Mouse (Mus musculus): ENCODE results near the gene Mybpc2. TPM values are rescaled to one million over a fixed set of nuclear protein-coding genes. Genes with fewer than 3 reads are reported as not detected.

The Mybpc2 gene
- polyA plus RNA-seq, 1 experiment from 2014 or later = 0.04 TPM

DNA sequence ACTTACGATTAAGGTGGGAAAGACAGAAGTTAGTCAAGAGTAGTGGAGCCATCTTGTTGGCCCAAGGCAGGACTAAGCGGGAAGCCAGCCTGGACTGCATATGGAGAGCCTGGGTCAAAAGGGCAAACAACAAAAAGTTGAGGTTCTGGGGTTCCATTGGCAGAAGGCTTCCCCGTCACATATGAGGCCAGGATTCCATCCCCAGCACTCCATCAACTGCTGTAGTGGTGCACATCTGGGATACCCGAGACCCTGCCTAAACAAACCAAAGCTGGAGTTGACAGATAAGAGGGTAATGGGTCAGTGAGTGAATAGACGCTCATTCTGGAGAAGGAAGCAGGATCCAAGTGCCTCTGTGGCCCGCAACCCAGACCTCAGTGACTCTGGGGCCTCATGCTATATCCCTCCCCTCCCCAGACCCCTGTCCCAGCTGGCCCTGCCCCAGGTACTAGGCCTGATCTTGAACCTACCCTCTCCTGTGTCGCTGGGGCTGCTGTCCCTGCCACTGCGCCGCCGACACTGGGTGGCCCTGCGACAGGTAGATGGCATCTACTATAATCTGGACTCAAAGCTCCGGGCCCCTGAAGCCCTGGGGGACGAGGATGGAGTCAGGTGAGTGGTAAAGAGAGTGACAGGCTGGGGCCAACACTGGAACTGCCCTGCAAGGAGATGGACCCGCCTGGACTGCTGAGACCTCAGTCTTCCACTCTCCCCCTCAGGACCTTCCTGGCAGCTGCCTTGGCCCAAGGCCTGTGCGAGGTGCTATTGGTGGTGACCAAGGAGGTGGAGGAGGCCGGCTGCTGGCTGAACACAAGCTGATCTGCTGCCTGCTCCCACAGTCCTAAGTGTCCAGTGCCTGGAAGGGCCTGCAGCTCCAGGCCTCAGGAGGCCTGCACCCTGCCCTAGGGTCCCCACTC is 53.5 kb downstream of the Mybpc2 start:
- H3K4me1 ChIP-seq = peaks cover 76% of the 10 kb centered on the region
- H3K36me3 ChIP-seq (replicated peaks) = peaks cover 3% of the 10 kb centered on the region; the same call in 1 of the 2 replicates
- H3K27ac ChIP-seq (replicated peaks) = peak overlapping the region; percentile 15; the same call in 1 of the 2 replicates
- H3K9me3 ChIP-seq = no peaks in the 10 kb centered on the region
- WGBS = 85% methylated on average over 16 of the region's 16 CpGs
- DNase-seq (ENCODE audit: low spot score) = no peak
- peaks cover 32% of the 10 kb centered on the region for H3K27me3 ChIP-seq (replicated peaks; ENCODE audit: low read depth, poor library complexity, severe bottlenecking)
- no peak overlapping the region for H3K4me3 ChIP-seq

DNA sequence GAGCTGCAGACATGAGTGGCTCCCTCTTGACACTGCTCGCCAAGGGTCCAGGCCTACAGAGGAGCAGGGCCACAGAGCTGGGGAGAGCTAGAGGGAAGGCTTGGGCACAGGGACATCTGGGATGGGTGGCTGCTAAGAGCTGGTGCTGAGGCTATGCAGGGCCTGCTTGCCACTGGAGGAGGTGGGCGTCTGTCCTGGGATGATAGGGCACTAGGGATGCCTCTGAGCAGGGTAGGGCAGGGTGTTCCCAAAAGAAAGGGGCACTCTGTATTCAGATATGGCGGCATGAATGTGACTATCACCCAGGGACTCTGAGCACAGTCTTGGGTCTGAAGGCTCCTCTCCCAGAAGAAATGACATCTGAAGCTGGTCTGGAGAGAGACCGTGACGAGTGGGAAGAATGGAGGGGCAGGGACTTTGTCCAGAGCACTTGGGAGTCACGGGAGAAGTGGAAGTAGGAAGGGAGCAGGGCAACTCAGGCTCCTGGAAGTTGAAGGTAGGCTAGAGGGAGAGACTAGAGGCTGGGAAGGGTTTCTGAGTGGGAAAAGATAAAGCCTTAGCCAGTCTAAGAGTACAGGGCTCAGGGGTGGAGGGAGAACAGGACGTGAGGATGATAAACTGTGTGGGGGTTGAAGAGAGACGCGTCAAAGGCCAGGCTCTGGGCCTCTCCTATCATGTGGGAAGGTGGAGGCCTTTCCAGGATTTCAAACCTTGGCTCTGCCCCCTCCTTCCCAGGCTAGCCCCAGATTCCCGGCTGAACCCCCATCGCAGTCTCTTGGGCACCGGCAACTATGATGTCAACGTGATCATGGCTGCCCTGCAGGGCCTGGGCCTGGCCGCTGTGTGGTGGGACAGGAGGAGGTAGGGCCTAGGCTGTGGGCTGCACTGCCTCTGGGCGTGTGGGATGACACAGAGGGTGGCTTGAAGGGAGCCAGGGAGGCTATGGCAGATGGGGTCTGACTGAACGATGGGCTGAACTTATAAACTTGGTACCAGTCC is 54.5 kb downstream of the Mybpc2 start:
- peak overlapping the region; percentile 80; the same call in 1 of the 2 replicates for H3K4me3 ChIP-seq
- H3K27me3 ChIP-seq (replicated peaks; ENCODE audit: low read depth, poor library complexity, severe bottlenecking) = peaks cover 32% of the 10 kb centered on the region
- H3K4me1 ChIP-seq = peaks cover 77% of the 10 kb centered on the region
- DNase-seq (ENCODE audit: low spot score) = no peak
- WGBS = 93% methylated on average over 16 of the region's 16 CpGs
- H3K36me3 ChIP-seq (replicated peaks) = peaks cover 3% of the 10 kb centered on the region; the same call in 1 of the 2 replicates
- H3K27ac ChIP-seq (replicated peaks) = peak overlapping the region; percentile 90
- no peaks in the 10 kb centered on the region for H3K9me3 ChIP-seq

- DNase-seq (ENCODE audit: low spot score) = no peak
- Histone ChIP-seq H3K4me1 (peaks cover 77% of the 10 kb centered on the region), H3K9me3 (no peaks in the 10 kb centered on the region), H3K27ac (replicated peaks) (peak overlapping the region; percentile 90), H3K27me3 (replicated peaks; ENCODE audit: low read depth, poor library complexity, severe bottlenecking) (peaks cover 32% of the 10 kb centered on the region), H3K36me3 (replicated peaks) (peaks cover 8% of the 10 kb centered on the region; the same call in 1 of the 2 replicates), H3K4me3 (peak overlapping the region; percentile 80)
- WGBS = 67% methylated on average over 15 of the region's 15 CpGs
Measured at GRCm38 (mm10) chr7:44468644-44469285, 55.7 kb downstream of the Mybpc2 start.

DNA sequence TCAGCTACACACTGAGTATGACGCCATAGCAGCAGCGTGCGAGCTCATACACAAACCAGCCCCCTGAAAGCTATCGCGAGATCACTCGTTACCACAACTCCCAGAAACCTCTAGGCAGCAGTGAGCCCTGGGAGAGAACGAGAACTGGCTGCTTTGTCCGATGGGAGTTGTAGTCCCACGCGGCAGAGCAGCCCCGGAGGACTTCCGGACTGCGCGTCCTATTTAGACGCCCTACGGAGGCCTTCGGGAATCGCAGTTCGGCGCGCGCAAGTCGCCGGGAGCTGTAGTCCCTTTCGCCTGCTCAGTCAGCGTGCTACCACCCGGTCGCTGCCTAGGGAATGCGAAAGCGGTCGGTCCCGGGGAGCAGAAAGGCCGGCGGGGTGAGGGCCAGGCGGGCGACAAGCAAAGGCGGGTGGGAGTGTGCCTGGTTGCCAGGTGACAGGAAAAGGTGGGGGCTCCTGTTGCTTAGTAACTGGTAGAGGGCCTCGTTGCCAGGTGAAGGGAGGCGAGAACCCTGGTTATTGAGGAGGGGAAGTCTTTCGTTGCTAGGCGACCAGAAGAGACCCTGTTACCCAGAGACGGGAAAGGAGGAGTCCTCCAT is 56.5 kb downstream of the Mybpc2 start, which contains the start of gene Josd2:
Gene Josd2, plus strand, starts transcription at position 170 of the 601 bp plus-strand sequence.
- peaks cover 69% of the 10 kb centered on the region for H3K4me1 ChIP-seq
- peak; percentile 95 for DNase-seq (ENCODE audit: low spot score)
- WGBS = under 1% methylated on average over 42 of the region's 42 CpGs
- H3K27me3 ChIP-seq (replicated peaks; ENCODE audit: low read depth, poor library complexity, severe bottlenecking) = peaks cover 33% of the 10 kb centered on the region
- H3K36me3 ChIP-seq (replicated peaks) = peaks cover 11% of the 10 kb centered on the region; the same call in 1 of the 2 replicates
- no peaks in the 10 kb centered on the region for H3K9me3 ChIP-seq
- H3K4me3 ChIP-seq = peak within 1 kb of the TSS; percentile 80
- H3K27ac ChIP-seq (replicated peaks) = peak within 1 kb of the TSS; percentile 90

GRCm38 (mm10) chr7:44466888-44467311 is 57.6 kb downstream of the Mybpc2 start:
- Histone ChIP-seq H3K9me3 (no peaks in the 10 kb centered on the region), H3K27ac (replicated peaks) (peak overlapping the region; percentile 90; the same call in 1 of the 2 replicates), H3K4me3 (peak overlapping the region; percentile 80), H3K27me3 (replicated peaks; ENCODE audit: low read depth, poor library complexity, severe bottlenecking) (peaks cover 43% of the 10 kb centered on the region), H3K36me3 (replicated peaks) (peaks cover 18% of the 10 kb centered on the region), H3K4me1 (peaks cover 68% of the 10 kb centered on the region)
- no peak for DNase-seq (ENCODE audit: low spot score)
- WGBS = 85% methylated on average over 16 of the region's 16 CpGs

DNA sequence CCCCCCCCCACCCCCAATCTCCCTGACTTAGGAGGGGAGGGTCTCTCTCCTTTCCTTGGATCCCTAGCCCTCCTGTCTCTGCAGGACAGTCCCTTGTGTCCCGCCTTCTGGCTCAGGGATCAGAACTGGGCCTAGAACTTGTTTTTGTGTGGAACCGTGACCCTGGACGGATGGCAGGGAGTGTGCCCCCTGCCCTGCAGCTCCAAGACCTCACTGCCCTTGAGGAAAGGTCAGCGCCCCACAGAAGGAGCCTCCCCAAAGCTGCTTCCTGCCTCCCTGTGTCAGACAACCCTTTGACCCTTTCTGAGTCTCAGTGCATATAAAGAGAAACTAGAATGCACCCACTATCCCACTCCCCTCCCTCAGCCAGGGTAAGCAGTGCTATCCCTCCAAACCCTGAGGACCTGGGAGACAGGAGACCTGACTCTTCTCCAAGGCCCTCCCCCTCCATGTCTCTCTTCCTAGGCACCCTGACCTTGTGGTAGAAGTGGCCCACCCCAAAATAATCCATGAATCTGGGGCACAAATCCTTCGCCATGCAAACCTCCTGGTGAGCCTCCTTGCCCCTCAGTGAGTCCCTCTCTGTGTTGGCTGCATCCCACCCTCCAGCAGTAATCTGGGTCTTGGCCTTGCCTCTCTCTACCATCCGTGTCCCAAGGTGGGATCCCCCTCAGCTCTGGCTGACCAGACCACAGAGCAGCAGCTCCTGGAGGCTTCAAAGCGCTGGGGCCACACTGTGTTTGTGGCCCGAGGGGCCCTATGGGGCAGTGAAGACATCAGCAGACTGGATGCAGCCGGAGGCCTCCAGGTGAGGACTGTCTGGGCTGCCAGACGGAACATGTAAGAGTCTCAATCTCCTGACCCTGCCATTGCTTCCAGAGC is 58.2 kb downstream of the Mybpc2 start:
- H3K36me3 ChIP-seq (replicated peaks) = peaks cover 25% of the 10 kb centered on the region
- H3K27me3 ChIP-seq (replicated peaks; ENCODE audit: low read depth, poor library complexity, severe bottlenecking) = peaks cover 49% of the 10 kb centered on the region
- peaks cover 69% of the 10 kb centered on the region for H3K4me1 ChIP-seq
- peak overlapping the region; percentile 80; the same call in 1 of the 2 replicates for H3K4me3 ChIP-seq
- H3K9me3 ChIP-seq = no peaks in the 10 kb centered on the region
- DNase-seq (ENCODE audit: low spot score) = no peak
- WGBS = 79% methylated on average over 10 of the region's 10 CpGs
- 0 out of 2 replicates have a peak overlapping the region, but pooled peaks have one; percentile 90 for H3K27ac ChIP-seq (replicated peaks)

GRCm38 (mm10) chr7:44465111-44465510 is 59.3 kb downstream of the Mybpc2 start, which contains the start of gene Aspdh:
Gene Aspdh (plus strand): TSS chr7:44465391.
- Histone ChIP-seq H3K4me1 (peaks cover 59% of the 10 kb centered on the region), H3K27ac (replicated peaks) (no peak within 1 kb of the TSS)
- WGBS = 58% methylated on average over 2 of the region's 2 CpGs

GRCm38 (mm10) chr7:44464511-44464910 is 59.9 kb downstream of the Mybpc2 start:
- peaks cover 66% of the 10 kb centered on the region for H3K27me3 ChIP-seq (replicated peaks; ENCODE audit: low read depth, poor library complexity, severe bottlenecking)
- no peak overlapping the region for H3K27ac ChIP-seq (replicated peaks)
- H3K4me1 ChIP-seq = peaks cover 58% of the 10 kb centered on the region
- H3K36me3 ChIP-seq (replicated peaks) = peaks cover 24% of the 10 kb centered on the region
- WGBS = 31% methylated on average over 4 of the region's 4 CpGs
- DNase-seq (ENCODE audit: low spot score) = no peak
- no peaks in the 10 kb centered on the region for H3K9me3 ChIP-seq
- H3K4me3 ChIP-seq = no peak overlapping the region

More at GRCm38 (mm10) chr7:44465111-44465510, 59.3 kb downstream of the Mybpc2 start, which contains the start of gene Aspdh:
- no peaks in the 10 kb centered on the region for H3K9me3 ChIP-seq
- H3K27me3 ChIP-seq (replicated peaks; ENCODE audit: low read depth, poor library complexity, severe bottlenecking) = peaks cover 60% of the 10 kb centered on the region
- H3K4me3 ChIP-seq = no peak within 1 kb of the TSS
- DNase-seq (ENCODE audit: low spot score) = no peak
- H3K36me3 ChIP-seq (replicated peaks) = peaks cover 24% of the 10 kb centered on the region

DNA sequence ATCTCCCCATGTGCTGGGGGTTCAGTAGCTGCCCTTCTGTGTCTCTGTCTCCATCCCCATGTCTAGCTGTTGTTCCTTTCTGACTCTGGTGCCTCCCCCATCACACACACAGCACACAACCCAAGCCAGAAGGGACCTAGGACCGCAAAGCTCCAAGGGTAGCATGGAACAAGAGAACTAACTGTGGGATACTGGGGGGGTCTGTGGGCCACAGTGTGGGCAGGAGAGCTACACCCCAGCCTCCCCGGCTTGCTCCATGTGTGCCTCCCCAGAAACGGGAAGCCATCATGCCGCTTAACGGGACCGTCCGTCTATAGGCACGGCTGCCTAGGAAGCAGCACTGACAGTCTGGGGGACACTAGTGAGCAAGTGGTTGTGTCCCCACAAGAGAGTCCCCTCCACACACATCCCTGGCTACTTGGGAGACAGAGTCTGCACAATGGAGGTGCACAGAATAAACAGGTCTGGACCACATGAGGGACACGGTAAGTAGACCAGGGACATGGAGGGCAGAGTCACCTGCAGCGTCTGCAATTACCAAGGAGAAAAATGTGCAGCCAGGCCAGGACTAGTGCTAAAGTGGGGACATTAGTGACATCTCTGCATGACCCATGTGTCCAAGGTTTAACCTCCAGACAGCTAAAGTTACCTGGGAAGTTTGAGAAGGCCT is 60.8 kb downstream of the Mybpc2 start:
- Histone ChIP-seq H3K9me3 (no peaks in the 10 kb centered on the region), H3K4me3 (no peak overlapping the region), H3K27me3 (replicated peaks; ENCODE audit: low read depth, poor library complexity, severe bottlenecking) (peaks cover 75% of the 10 kb centered on the region), H3K4me1 (peaks cover 50% of the 10 kb centered on the region), H3K36me3 (replicated peaks) (peaks cover 24% of the 10 kb centered on the region), H3K27ac (replicated peaks) (no peak overlapping the region)
- peak; percentile 7 for DNase-seq (ENCODE audit: low spot score)
- WGBS = 90% methylated on average over 10 of the region's 10 CpGs

- Histone ChIP-seq H3K27ac (replicated peaks) (no peak overlapping the region), H3K27me3 (replicated peaks; ENCODE audit: low read depth, poor library complexity, severe bottlenecking) (peaks cover 76% of the 10 kb centered on the region), H3K9me3 (no peaks in the 10 kb centered on the region), H3K4me3 (peak overlapping the region; percentile 54; the same call in 1 of the 2 replicates), H3K36me3 (replicated peaks) (peaks cover 31% of the 10 kb centered on the region), H3K4me1 (peaks cover 43% of the 10 kb centered on the region)
- 35% methylated on average over 8 of the region's 8 CpGs for WGBS
- no peak for DNase-seq (ENCODE audit: low spot score)
Measured at GRCm38 (mm10) chr7:44463056-44463425, 61.4 kb downstream of the Mybpc2 start.

Data from embryonic facial prominence, embryonic 10.5 days (tissue).